Mouse (Mus musculus): Measurements from ENCODE around the gene Samd14.

The Samd14 gene

DNA sequence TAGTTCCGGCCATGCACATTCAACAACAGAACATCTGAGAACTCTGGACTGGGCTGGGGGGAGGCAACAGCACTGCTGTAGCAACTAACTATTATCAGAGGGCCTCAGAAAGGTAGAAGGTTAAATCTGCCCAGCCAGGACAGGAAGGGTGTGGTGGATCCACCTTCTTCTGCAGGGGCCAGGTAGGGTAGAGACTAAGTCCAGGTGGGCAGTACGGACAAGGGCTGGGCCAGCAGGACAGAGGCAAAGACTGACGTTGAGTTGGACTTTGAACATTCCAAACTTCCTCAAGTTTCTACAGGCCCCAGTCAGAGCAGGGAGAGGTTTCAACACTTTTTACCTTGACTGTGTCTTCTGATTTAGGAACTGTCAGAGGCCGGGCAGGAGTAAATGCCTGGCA lies 65.0 kb downstream of the Samd14 start:
- no peak for DNase-seq

DNA sequence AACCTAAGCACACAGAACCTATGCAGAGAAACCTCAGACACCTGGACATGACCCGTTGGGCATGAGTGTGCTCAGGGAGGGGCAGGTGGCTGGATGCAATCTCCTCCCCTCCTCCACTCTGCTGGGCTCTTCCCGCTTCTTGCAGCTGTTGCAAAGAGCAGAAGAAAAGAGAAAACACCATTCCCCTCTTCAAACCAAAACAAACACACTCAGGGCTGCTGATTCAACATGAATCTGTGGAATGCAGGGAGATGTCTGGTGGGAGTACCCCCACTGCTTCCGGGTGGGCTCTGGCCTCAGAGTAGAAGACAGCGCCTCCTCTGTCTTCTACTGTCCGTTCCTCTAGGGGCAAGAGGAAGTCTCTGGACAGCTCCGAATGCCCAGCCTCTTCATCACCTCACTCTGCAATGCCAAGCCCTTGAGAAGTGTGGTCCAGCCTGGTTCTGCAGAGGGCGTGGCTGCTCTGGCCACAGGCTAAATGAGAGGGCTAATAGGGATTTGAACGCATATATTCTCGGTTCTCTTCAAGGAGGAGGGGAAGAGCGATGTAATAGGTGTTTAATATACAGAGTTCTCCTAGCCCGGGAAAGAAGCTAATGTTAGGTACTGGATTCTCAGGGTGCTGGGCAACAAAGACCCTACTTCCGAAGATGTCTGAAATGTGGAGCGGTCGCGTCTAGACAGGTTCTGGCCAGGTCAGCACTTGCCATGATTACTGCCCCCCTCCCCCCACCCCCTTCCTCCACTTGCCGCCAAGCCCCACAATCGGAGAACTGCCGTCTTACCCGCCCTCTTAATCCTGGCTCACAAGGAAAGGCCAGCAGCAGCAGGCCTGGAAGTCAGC lies 65.7 kb downstream of the Samd14 start:
- DNase-seq, result no peak

Measured in cerebellum, adult 8-10 months (tissue).